Mouse (Mus musculus): ENCODE measurements around the gene Itgb2.
A peak's percentile ranks its signal among the peaks of the same experiment; 100 is the strongest.

The Itgb2 gene

DNA sequence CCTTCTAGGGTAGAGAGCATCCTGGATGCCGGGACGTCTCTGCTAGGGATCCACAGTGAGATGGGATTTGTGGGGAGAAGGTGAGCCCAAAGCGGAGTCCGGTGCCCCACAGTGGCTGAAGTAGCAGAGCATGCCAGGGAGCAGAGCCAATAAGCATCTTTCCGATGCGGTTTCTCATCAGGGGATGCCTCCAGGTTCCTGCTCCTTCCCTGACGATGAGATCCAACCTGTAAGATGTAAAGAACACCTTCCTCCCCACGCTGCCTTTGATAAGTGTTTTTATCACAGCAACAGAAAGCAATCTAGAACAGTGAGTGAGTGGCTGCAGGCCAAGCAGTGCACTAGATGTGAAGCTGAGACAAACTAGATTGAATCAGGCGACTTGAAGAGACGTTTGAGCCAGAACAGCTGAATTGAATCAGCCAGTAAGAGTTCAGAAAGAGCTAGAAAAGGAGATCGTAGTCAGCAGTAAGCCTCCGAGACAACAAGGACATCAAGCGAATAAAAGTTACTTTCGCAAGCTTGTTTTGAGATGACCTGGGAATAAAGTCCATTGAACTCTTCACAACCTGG, 13.6 kb upstream of the Itgb2 start:
- DNase-seq (ENCODE audit: low read depth): peak; percentile 50

DNA sequence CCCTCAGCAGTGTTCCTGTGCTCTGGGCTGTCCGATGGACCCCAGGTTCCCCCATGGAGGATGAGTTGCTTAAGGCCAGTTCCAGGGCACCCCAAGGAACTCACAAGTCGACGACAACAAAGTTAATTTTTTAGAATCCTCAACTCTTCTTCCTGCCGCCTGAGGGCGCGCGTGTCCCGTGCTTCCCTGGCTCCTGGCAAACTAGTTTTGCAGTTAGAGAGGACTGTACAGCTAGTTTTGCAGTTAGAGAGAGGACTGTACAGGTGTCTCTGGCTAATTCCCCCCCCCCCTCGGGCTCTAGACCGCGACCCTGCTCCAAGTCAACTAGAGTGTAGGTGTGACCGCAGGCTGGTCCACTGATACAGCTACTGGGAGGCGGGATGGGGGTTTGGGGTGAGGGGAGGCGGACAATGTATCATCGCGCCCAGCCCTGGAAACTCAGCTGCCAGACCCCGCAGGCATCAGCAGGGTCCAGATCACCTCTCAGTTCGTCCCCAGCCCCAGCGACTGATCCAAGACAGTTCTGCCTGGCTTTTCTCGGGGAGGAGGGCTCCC, 12.9 kb upstream of the Itgb2 start:
- DNase-seq (ENCODE audit: low read depth): peak; percentile 88

DNA sequence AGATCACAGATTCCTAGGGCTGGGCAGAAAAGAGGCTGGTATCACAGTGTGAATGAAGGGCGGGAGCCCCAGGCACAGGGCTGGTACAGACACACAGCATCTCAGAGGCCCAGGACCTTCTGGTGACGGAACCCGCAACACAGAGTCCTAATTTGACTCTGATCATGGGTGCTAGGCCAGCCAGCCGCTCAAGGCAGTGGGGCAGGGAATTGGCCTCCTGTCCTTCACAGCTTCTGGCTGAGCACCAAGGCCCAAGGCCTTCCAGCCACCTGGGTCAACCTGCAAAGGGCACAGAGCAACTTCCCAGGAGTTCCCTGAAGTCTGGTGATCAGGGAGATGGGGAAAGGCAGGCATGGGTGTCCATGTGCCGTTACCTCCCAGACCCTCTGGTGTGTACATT, 12.3 kb upstream of the Itgb2 start:
- DNase-seq (ENCODE audit: low read depth): no peak

- DNase-seq (ENCODE audit: low read depth): no peak
Observed at GRCm38 (mm10) chr10:77519191-77519590, 10.9 kb upstream of the Itgb2 start.

GRCm38 (mm10) chr10:77520497-77520896, 9.6 kb upstream of the Itgb2 start:
- DNase-seq (ENCODE audit: low read depth): peak; percentile 87

DNA sequence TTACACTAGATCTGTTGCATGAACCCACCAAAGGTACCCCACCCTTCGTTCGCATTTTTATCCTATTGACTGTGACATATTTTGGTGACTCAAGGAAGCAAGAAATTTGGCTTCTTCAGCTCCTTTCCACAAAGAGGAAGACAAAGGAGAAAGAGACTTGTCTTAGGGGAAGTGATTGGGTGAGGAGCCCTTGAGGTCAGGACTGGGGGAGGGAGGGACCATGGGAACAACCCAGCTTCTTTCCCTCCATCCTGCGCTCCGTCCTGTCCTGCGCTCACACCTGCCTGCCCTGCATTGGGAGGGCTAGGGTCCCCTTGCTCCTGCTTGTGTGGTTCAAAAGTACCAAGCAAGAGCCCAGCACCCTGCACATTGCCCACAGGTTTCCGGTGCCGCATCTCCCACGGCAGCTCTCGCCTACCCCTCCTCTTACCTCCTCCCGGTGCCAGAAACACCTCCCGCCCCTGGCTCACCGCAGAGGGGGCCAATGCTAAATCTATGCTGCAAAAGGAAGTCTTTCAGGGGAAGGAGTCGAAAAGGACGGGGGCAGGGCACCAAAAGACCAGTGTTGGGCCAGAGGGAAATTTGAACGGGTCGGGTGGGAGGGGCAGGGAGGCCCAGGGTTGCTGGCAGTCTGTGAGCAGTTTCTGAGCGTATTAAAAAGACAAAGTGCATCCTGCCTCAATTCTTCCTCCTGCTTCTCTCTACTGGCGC, 7.9 kb upstream of the Itgb2 start:
- peak; percentile 84 for DNase-seq (ENCODE audit: low read depth)

DNA sequence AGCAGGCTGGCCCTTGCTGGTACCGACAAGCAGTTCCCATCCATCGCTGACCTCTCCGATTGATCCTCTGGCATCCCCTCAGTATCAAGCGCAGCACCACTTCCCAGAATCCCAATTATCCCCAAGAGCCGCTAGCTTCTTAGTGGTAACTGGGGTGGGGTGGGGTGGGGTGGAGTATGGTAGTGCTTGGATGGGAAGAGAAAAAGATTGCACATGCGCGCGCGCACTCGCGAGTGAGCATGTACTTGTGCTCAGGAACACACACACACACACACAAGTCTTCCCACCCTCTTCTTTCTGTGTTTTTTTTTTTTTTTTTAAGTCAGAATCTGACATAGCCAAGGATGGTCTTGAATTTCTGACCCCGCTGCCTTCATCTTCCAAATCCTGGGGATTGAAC, 7.3 kb upstream of the Itgb2 start:
- DNase-seq (ENCODE audit: low read depth): no peak

DNA sequence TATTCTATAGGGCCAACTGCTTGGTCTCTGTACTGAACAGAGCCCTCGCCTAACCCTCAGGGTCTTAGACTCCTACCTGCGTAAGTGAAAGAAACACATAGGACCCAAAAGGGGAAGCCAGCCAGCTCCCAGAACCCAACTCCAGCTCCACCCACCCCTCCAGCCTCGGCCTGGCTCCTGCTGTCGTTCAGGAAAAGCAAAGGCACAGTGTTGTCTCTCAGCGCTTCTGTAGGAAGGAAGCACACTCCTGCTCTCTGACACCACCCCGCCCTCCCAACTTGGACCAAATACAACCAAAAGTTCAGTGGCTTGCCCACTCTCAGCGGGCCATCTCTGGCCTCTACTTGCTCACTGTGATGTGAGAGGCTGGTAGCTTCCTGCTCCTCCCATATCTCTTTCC, 6.7 kb upstream of the Itgb2 start:
- DNase-seq (ENCODE audit: low read depth): no peak

DNA sequence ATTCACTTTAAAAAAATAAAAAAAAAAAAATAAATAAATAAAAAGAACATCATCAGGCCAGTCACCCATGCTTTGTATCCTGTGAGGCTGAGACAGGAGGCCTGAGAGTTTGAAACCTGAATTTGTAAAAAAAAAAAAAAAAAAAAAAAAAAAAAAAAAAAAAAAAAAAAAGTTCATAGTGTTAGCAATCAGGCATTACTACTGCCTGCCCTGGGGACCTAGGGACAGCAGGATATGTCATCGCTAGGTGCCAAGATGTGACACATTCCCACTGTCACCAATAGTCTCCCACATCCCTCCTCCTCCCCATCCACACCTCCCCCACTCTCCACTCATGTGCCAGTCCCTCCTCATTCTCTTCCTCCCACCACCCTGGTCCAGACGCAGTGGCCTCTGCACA, 3.6 kb upstream of the Itgb2 start:
- no peak for DNase-seq (ENCODE audit: low read depth)

- DNase-seq (ENCODE audit: low read depth): no peak
Observed at GRCm38 (mm10) chr10:77528634-77529033, 1.4 kb upstream of the Itgb2 start.

DNA sequence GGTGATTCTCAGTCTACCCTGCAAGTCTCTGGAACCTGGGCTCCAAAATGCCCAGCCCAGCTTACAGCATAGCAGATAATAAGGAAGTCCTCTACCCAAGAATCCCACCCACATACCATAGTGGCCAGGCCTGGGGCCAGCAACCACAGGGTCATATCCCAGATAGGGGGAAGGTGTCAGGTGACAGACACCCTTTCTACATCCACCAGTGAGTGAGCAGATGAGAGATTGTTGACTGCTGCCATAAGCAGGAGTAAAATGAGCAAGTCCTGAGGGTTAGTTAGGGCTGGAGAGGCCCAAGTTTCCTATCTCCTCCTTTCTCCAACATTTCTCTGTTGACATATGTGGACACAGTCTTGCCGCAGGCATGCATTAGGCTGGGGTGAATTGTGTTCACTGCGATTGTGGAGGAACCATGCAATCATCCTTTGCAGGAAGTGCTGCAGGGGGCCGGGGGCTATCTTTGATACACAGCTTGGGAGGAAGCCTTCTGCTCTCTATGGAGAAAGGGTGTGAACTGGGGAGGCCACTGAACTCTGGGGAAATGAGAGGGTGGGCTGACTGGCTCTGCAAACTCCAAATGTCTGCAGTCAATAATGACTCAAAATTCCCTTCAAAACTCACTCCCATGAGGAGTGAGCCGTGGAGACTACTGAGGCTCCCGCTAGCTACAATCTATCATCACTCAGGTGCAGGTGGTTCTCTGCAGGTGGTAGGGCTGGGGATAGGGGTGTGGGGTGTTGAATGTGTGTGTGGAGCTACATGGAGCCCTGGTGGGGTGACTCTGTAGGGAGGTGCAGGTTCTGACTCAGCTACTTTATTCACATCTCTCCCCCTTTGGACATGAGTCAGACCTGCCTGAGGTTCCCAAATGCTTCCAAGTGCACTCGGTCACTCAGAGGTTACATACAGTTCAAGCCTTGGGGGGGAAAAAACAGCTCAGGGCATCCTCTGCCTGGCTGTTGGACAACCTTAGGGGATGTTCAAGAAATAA, 1.3 kb downstream of the Itgb2 start:
- DNase-seq (ENCODE audit: low read depth): no peak

DNA sequence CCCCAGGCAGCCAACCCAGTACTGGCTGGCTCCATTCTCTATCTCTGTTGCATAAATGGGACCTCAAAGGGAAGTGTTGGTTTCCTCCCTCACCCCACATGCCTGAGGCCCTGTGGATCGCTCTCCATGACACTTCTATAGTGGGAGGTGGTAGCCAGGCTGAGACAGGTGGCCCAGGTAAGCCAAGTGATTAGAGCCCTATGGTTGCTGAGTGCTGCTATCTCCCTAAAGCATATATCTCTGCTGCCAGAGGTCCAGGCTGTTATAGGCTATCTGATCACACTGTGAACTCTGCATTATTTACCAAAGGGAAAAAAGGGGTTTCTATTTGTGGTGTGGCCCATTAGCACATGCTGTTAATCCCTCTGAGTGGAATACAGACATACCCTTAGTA, 2.0 kb downstream of the Itgb2 start:
- DNase-seq (ENCODE audit: low read depth): no peak

- DNase-seq (ENCODE audit: low read depth): peak; percentile 78
Observed at GRCm38 (mm10) chr10:77536727-77537126, 6.7 kb downstream of the Itgb2 start.

DNA sequence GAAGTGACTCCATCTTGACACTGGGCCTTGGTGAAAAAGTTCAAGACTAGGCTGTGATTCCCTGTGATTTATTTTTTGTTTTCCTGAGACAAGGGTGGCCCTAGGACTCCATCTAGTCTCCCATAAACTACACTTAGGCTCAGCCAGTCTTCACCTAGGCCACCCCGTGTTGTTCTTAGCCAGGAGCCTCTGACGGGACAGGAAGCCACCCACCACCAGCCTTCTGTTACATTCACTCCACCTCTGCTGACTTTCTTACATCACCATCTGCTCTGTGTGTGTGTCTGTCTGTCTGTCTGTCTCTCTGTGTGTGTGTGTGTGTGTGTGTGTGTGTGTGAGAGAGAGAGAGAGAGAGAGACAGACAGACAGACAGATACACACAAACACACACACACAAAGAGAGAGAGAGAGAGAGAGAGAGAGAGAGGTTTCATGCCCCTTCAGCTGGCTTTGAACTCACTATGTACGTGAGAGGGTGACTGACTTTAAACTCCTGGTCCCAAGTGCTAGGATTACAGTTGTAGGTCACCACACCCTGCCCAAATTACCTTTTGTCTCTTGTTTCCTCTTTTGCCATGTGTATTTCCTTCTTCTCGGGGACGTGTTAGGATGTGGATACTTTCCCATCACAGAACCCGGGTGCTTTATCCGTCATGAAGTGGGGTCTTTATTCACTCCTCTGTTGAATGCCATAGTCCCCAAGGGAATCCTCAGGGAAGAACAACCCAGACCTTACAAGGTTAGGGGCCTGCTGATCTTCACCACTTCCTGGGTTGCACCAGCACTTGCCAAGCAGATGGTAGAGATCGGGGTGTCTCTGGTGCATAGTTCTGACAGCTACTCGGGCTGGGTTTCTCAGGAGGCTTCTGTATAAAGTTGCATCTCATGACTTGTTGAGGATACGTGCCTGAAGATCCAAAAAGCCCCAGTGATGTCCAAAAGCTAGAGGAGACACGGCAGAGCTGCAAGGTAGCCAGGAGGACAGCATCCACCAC, 7.5 kb downstream of the Itgb2 start:
- peak; percentile 84 for DNase-seq (ENCODE audit: low read depth)

- peak; percentile 44 for DNase-seq (ENCODE audit: low read depth)
Observed at GRCm38 (mm10) chr10:77539320-77539945, 9.4 kb downstream of the Itgb2 start.

- no peak for DNase-seq (ENCODE audit: low read depth)
Observed at GRCm38 (mm10) chr10:77540576-77541102, 10.6 kb downstream of the Itgb2 start.

DNA sequence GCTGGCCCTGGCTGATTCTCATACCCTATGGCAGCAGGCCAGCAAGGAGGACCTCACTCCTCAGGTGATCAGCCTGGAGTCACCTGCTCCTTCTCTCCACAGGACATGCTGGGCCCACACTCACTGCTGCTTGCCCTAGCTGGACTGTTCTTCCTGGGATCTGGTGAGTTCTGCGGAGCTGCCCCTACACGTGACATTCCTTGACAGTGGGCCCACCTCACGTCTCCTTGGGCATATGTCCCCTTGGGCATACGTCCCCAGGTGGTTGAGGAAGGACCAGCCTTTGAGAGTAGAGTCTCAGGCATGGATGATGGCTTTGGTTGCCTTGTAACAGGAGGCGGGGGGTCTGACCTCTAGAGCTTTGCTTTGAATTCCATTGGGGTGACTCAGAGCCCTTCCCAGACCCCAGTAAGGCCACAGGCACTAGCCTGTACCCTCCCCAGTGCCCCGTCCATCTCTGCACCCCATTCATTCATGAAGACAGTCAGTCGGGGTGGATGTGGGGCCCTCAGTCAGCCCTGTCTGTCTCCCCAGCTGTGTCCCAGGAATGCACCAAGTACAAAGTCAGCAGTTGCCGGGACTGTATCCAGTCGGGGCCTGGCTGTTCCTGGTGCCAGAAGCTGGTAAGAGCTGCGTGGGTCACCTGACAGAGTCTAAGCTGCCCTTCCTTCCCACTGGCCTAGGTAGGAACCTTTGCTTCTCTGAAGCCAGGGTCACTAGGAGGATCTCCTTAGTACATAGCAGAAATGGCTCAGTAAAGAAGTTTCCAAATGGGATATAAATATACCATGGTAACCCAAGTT, 12.0 kb downstream of the Itgb2 start:
- no peak for DNase-seq (ENCODE audit: low read depth)

DNA sequence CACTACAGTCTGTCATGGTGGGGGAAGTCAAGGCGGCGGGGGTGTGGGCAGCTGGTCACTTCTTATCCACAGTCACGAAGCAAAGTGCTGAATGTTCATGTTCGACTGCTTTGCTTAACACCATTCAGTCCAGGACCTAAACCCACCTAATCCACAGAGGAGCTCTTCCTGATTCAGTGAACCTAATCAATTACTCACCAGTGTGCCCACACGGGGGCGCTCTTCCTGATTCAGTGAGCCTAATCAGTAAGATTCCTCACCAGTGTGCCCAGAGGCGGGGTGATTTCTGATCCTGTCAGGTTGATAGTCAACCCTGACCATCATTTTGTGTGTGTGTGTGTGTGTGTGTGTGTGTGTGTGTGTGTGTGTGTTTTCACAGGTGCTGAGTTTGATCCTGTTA, 13.2 kb downstream of the Itgb2 start:
- DNase-seq (ENCODE audit: low read depth): peak; percentile 83

DNA sequence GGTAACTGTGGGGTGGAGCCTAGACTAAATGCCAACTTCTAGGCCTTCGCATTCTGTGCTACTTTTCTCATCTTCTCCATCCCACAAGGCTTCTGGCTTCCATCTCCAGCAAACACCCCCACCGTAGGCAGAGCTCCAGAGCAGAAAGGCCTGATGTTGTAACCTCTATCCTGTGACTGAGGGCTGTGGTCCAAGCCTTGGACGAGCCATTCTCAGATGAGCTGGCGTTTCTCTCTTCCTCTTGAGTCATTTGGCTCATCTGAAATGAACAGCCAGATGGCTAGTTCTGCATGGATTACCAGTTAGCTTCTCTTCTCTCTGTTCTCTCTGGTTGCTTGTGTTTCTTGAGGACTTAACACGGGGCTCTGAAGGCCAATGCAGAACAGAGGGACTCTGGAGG, 14.9 kb downstream of the Itgb2 start:
- no peak for DNase-seq (ENCODE audit: low read depth)

DNA sequence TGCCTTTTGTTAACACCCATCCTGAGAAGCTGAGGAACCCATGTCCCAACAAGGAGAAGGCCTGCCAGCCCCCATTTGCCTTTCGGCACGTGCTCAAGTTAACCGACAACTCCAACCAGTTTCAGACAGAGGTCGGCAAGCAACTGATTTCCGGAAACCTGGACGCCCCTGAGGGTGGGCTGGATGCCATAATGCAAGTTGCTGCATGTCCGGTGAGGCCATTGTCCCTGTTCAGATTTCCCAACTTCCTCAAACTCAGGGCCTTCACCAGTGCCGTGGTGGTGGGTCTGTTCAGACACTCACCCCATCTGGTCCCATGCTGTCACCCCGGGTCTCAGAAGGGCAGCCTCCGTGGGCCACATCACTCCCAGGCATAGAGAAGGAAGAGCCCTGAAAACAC, 18.5 kb downstream of the Itgb2 start:
- no peak for DNase-seq (ENCODE audit: low read depth)
